Mouse (Mus musculus) kidney, postnatal 14 days (tissue): ENCODE measurements around the gene Tex52.
A peak's percentile ranks its signal among the peaks of the same experiment; 100 is the strongest.
"Not testable (repeated sequence)": the region's sequence is repeated elsewhere in the genome, so short reads cannot be mapped to it uniquely, and the experiment has no call there.

Experiments
- DNase-seq: peaks from one replicate; pipeline ENCODE4 v3.0.0; 2022; ENCODE audit warnings: mixed read lengths

The Tex52 gene

DNA sequence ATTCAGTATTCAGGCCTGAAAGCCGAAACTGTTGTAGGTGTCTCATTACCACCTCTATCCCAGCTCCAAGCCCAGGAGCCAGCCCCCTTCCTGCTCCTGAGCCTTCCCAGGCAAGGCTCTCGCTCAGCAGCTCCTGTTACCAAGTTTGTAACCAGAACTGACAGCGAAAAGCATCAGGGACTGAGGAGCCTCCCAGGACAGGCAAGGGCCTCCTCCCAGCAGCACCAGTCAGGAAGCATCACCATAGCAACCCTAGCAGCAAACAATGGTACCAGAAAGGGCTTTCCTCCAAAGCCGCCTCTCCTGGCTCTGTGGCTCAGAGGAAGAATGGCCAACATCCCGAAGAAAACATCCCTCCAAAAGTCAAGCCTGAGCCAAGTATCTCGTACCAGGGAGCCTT is at the start of gene Tex52, which contains the start of gene Gm44596:
Gene Tex52 (plus strand): TSS at position 265 of the 400 bp plus-strand sequence.
Gene Gm44596 (plus strand): TSS at position 312 of the 400 bp plus-strand sequence.
- peak; percentile 52 for DNase-seq

DNA sequence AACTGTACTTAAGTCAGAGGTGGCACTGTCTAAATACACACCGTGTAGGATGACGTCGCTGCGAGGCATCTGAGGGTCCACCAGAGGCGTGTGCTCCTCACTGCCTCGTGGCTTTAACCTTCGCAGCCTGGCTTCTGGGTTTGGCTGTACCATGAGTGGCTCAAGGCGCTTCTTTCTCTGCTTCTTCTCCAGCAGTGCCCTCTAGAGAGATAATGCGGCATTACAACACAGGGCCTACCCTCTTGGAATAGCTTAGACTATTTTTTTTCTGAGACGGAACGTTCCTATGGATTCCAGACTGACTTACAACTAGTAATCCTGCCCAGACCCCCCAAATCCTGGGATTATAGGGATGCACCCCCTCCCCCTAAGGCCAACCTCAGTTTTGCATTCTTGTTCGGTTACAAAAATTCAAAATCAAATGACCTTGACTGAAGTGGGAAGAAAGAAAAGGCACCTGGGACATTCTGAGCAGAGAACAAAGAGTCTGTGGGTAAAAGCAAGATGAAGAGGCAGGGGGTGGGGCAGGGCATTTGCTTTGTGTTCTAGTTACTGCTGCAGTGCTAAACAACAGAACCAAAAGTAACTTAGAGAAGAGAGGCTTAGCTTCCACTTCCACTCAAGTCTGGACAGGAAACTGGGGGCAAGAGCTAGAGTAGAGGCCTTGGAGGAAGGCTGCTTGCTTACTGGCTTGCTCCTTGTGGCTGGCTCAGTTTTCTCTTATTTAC is 40.7 kb upstream of the Tex52 start:
- peak; percentile 74 for DNase-seq

DNA sequence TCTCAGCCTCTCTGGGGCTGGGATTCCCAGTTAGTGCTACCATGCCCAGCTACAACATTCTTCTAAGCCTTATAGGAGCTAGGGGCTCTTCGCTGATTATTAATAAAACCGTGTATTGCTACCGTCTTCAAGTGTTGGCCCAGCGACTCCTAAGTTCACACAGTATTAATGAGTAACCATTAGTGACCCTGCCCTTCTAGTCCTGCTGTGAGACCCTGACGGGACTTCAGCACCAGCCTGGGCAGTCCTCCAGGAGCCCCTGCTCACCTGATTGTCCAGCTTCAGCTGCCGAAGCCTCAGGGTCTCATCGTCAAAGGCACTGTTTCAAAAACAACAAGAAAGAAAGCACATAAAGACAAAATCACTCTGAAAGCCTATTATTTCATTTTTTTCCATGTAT is 37.8 kb upstream of the Tex52 start:
- DNase-seq = peak; percentile 61

DNA sequence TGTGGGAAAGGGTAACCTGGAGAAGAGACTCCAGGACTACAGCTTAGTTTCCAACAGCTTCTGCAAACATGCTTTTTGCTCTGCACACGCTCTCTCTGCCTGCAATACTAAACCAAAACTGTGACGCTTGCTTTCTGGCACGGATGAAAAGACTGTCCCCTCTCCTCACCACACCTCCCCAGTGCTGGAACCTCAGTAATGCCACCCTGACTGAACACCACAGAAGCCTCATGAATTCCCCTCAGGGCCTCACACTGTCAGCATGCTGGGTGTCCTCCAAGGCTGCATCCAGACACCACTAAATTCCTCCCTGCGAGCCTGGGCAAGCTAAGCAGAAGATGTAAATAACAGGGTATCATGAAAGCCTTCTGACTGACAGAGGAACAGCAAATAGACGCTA is 36.4 kb upstream of the Tex52 start:
- DNase-seq = no peak

DNA sequence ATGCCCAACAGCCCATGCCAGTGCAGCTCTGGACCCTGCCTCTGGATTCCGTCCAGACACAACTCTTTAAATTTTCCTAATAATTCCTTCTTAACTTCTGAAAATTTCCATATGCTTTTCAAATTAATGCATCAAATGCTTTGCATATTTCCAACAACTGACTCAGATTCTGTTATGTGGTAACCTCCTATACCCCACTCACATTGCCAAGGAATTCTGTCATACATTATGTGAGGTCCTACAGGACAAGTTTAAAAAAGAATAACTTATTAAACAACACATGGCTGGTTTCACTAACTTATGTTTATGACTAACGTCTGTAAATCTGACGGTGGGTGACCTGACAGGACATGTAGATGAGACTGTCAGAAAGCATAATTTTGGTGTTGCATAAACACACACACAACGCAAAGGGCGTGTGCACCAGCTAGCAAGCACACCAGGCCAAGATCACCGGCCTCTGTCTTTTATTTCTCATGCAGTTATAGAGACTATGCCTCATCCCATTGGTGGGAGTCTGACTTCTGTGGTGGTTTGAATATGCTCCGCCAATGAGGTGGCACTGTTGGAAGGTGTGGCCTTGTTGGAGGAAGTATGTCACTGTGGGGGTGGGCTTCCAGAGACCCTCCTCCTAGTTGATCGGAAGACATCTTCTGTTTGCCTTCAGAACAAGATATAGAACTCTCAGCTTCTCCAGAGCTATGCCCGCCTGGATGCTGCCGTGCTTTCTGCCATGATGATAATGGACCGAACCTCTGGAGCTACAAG is 33.1 kb upstream of the Tex52 start:
- no peak for DNase-seq

DNA sequence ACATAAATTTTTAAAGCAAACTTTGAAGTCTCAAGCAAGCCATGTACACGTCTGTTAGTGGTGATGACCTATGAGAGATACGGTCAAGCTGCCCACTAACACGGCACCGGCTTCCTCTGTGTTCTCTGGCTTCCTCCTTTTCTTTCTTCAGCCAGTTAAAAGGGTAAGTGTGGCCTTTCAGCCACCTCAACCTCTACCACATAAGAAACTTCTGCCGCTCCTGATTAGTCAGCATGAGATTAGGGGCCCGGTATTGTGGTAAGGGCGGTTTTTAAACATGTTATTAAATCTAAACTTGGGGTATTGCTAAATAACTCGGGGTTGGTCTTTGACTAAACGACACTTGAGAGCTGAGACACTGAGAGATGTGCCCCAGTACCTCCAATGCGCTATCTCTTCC is 29.6 kb upstream of the Tex52 start:
- DNase-seq = no peak

DNA sequence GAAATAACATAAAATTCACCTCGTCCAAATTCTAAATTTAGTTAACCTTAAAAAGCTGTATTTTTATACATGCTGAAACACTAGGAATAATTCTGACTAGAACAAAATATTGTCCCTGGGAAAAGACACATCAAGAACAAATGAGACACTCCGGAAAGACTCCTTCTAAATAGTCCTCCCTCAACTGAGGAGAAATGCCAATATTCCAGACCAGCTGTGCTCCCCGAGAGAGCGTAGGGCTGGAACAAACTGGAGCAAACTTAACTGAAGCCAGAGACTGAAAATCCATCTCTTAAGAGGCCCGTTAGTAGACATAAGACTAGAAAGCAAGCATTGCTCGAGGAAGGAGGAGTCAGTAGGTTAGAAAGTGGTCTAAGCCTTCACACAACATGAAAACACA is 28.5 kb upstream of the Tex52 start:
- DNase-seq = no peak

DNA sequence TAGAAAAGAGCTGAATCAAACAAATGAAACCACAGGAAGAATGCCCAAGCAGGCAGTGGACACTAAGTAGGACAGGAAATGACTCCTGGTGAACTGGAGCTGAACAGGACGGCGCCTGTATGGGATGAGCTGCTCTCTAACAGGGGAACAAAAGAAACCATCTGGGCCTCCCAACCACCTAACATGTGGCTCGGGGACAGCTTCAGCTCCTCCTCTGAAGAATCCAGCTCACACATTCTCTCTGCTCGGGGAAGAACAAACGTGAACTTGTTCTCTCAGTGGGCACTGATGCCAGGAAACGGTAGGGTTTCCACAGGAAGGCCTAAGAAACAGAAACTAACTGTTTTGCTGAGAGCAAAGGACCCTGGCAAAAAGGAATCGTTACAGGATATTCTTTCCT is 25.5 kb upstream of the Tex52 start:
- peak; percentile 23 for DNase-seq

DNA sequence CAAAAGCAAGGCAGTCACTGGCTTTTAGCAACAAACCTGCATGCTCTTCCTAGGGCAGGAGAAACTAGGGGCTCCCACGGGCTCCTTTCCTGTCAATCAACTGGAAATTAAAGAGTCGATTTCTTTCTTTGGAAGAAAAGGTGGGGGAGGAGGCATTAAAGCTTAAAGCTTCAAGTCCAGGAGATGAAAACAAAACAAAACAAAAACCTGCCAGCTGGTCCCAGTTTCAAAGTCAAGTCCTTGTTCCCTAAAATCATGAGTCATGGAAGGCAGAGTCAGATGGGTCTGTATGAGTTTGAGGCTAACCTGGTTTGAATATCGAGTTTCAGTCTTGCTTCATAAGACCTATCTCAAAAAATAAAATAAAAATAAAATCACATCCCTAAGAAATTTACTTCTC is 21.1 kb upstream of the Tex52 start:
- no peak for DNase-seq

DNA sequence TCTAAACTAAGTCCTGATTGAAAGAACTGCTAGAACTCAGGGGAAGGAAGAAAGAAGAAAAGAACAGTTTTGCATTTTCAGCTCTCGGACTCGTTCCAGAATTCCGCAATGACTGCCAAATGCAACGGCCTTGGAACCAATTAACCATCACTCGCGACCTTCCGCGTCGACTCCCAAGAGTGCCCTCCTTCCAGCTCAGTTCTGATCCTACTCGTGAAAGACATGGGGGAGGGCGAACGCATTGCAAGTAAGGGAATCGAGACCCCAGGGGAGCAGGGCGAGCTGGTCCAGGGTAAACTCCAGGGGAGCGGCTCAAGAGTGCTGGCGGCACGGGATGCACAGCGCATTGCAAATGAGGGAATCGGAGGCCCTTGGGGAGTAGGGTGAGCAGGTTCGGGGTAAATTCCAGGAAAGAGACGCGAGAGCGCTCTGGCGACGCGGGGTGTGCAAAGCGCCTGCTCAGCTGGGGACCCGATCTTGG is 20.0 kb upstream of the Tex52 start:
- peak; percentile 66 for DNase-seq

DNA sequence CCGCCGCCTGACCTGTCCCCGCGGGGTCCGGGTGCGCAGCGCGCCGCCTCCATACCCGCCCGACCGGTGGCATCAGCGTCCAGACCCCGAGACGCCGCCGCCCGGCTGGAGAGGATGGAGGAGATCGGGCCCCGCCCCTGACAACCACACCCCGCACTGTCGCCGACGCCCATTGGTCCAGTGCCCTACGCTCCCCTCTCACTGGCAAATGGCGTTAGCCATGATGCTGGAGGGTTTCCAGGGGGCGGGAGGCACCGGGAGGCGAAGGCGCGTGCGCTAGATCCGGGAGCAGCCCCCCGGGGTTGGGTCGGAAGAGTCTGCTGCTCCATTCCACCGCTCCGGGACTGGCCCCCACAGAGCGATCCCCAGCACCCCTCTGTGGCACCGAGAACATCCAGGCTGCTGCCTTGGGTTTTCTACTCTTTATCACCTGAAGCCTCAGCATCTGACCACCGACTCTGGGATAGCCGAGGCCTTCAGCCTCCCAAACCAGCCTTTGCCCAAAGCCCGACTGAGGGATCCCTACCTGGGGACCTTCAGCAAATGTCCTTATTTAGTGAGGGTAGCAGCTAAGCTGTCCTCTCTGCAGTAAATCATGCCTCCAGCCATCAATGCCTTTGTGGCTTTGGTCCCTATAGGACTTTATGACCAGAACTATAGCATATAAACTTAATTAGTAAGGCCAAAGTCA is 19.4 kb upstream of the Tex52 start, which contains the start of gene Tulp3:
Gene Tulp3 (minus strand): TSS at position 126 of the 691 bp plus-strand sequence.
- DNase-seq = peak; percentile 97

DNA sequence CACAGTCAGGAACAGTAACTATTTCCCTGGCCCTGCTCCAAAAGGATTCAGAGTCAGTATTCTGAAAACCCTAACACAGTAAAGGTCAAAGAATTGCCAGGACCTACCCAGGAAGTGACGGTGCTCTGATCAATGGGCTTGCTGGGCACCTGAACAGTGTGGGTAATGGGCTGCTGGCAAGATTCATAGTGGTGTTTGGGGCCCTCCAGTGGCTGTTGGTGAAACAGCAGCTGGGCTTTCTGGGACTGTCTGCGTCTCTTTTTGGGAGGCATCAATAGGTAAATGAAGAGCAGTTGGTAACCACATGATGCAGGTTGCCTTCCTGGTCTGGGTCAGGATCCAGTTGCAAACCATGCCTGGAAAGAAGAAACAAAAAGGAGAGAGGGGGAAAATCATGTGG is 16.3 kb upstream of the Tex52 start:
- DNase-seq = peak; percentile 77

DNA sequence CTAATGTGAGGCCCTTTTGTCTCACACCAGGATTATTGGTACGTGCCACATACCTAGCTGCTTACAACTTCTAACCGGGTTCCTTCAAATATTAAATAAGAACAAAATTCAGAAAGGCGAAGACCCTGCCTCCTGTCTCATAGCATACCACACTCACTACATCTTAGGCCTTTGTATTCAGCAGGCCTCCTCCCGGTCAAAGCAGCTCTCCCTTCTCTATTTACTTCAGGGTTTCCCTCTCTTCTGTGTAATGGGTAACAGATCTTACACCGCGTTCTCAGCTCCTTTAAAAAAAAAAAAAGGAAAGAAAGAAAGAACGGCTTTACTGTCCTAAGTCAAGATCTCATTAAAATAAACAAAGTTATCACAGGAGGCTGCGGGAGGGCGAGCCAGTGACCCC is 13.4 kb upstream of the Tex52 start:
- DNase-seq = no peak

DNA sequence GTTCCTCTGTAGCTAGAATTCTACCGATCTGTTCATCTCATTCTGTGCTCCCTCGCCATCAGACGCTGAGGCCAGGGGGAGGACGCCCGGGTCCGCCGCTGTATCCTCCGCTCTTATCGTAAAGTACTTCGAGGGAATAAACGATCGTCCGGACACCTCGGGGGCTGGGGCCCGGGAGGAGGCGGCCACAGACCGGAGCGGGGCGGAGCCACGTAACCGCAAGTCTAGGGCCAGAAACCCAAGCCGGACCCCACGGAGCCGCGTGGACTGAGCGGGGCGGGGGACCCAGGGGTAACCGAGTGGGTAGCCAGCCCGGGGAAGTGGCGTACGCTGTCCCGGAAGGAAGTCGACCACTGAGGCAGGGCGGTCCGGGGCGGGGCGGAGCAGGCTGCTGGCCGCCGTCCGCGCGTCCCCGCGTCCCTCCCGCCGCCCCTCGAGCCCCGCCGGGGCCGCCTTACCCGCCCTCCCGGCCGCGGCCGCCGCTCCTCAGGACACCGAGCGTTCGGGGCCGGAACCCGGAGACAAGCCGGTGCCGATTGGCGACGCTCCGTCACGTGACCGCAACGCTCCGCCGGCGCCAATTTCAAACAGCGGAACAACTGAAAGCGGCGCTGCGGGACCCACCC is 12.8 kb upstream of the Tex52 start, which contains the start of the genes Rhno1 and Foxm1:
Gene Rhno1 (minus strand): TSS at position 531 of the 626 bp plus-strand sequence.
Gene Foxm1 (plus strand): TSS at position 587 of the 626 bp plus-strand sequence.
- DNase-seq = peak; percentile 91

DNA sequence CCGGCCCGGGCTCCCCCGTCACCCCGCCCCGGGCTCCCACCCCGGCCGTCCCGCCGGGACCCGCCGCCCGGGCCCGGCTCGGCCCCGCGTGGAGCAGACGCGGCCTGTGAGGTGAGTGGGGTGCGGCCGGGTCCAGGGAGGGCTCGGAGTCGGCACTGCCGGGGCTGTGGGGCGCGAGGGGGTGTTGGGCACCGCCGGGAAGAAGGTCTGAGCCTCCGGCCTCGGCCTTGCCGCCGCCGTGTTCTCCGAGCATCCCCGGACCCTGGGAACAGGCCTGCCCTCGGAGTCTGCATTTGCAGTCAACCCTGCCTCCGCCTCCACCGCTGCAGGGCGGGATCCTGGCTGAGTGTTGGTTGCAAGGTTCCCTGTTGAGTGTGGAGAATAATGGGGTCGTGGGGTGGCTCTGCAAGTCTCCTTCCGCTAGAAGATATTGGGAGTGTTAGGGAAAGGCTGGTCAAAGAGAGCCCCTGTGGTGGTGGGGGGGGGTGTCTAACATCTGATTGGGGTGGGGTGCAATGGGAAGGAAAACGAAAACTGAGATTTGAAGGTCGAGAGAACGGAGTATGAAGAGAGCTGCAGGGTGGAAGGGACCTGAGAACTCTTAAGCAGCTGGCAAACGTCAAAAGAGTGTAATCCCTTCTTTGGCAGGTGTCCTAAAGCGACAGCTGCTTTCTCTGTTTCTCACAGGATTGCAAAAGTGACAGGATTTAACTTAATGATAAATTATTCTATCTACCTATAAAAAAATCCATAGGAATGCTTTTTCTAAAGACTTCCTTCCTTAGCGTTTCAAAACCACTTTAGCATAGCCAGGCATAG is 12.0 kb upstream of the Tex52 start:
- no peak for DNase-seq

DNA sequence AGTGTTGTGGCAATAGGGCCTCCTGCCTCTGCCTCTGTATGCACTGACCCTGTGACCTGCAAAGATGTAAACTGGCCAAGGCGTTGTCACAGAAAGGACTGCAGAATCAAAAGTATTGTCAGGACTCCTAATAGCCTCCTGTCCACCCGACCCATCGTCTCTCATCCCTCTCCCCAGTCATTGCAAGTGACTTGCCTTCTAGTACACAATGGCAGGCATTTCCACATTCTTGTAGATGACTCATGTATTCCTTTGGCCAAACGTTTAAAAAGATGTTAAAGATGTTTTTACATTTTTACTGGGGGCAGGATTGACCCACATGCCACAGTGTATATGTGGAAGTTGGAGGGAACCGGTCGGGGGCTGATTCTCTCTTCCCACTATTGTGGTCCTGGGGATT is 10.5 kb upstream of the Tex52 start:
- no peak for DNase-seq

DNA sequence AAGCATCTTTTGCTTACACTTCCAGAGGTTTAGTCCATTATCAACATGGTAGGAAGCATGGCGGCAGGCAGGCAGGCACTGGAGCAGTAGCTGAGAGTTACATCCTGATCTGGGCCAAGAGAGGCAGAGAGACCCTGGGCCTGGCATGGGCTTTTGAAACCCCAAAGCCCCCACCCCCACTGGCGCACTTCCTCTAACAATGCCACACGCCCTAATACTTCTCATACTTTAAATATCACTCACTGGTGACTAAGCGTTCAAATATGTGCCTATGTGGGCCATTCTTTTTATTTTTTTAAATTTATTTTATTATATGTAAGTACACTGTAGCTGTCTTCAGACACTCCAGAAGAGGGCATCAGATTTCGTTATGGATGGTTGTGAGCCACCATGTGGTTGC is 8.8 kb upstream of the Tex52 start:
- DNase-seq = no peak

DNA sequence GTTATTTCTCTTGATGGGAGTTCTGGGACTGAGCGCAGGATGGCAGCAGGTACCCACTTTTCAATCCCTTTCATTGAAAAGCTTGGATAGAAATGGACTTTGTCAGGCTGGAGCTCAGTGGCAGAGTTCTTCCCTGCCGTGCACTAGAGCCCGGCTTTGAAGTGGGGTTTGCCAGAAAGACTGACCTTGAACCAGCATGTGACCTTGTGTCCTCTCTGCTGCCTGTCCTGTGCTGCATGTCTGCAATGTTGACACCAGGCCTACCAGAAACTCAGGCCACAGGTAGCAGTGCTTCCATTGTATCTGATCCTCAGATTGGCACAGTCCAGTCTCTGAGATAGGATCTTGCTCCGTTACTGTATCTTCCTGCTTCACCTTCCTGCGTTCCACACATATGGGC is 5.2 kb upstream of the Tex52 start:
- DNase-seq = no peak

DNA sequence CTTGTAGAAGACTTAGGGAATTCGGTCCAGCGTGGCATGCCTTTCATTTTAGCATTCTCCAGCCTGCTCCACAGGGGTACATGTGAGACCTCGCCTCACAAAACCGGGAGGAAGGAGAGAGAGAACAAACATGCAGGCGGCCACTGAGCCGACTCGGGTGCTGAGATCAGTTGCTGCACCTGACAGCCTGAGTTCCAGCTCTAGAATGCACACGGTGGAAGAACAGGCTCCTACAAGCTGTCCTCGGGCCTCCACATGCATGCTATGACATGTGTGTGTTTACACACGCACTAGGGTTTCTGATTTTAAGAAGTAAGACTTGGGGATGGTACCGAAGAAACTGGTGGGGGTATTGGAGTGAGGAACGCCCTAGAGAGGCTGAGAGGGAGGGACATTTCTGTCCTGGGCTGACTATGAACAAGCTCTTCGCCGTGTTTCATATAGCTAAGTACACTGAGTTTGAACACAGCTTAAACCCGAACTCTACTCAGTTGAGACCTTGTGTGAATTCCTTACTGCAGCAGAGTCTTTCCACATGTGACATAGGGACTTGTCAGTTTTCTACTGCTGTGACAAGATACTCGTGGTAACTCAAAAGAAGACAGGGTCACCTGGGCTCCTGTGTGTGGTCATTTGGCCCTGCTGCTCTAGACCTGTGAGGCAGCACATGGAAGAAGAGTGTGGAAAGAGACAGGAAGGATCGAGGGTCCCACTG is 1.3 kb downstream of the Tex52 start:
- no peak for DNase-seq

DNA sequence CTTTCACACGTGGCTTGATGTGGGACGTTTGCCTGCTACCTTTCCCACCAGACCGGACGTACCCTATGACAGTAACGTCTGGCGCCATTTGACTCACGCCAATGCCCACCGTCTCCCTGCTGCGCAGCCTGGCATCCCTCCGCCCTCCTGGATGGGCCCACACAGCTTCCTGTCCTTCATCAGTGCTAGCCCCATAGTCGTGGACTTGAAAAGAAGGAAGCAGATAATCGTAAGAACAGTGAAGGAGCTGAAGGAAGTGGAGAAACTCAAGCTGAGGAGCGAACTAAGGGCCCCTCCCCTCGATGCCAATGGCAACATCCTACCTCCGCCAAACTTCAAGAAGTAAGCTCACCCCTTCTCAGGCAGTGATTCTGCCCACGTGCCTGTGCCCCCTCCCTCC is 4.4 kb downstream of the Tex52 start:
- no peak for DNase-seq

DNA sequence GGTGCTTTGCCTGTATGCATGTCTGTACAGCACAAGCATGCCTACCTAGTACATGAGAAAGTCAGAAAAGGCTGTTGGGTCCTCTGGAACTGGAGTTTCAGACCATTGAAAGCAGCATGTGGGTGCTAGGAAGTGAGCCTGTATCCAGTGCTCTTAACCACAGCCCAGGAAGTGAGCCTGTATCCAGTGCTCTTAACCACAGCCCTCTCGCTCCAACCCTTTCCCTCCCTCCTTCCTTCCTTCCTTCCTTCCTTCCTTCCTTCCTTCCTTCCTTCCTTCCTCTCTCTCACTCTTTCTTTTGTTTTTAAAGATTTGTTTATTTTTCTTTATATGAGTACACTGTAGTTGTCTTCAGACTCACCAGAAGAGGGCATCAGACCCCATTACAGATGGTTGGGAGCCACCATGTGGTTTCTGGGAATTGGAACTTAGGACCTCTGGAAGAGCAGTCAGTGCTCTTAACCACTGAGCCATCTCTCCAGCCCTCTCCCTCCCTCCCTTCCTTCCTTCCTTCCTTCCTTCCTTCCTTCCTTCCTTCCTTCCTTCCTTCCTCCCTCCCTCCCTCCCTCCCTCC is 5.4 kb downstream of the Tex52 start:
- not testable (repeated sequence) for DNase-seq
